Comparison of ENCODE assay signal across 19 mouse cellular contexts in genomic region chr8:77341329-77341728, GRCm38 (mm10).
DNase-seq lines count a peak whose midpoint lies in the region; ATAC-seq and TF ChIP-seq lines count a peak whose summit lies in the region.
"Had no signal": no experiment of that assay in that cellular context is flagged by ENCODE, and none has a peak within 500 bp of the region (broad histone marks: within the 10 kb centered on the region; RNA-seq: fewer than 3 reads in every experiment).

No protein-coding gene starts in this region.

- peak overlapping the region; percentile 75; the same call in 1 of the 2 replicates for H3K27ac ChIP-seq in lung, embryonic 14.5 days (ENCODE audit: low read depth)
- peak overlapping the region; percentile 68 for H3K27ac ChIP-seq in embryonic facial prominence, embryonic 10.5 days (replicated peaks)
- H3K27ac ChIP-seq in embryonic facial prominence, embryonic 13.5 days = peak overlapping the region; percentile 90
- H3K27ac ChIP-seq in limb, embryonic 13.5 days = peak overlapping the region; percentile 83
- H3K27ac ChIP-seq: forebrain, embryonic 13.5 days; heart, embryonic 10.5 days; liver, embryonic 15.5 days had no signal

- no peak for TF ChIP-seq CTCF in lung, embryonic 14.5 days (IDR thresholded peaks at IDR 0.05; ENCODE audit: low read depth)

- WGBS in lung, embryonic 14.5 days = 33% methylated on average over 9 of the region's 9 CpGs
- WGBS in embryonic facial prominence, embryonic 10.5 days = 43% methylated on average over 9 of the region's 9 CpGs
- 19% methylated on average over 9 of the region's 9 CpGs for WGBS in embryonic facial prominence, embryonic 13.5 days
- 45% methylated on average over 9 of the region's 9 CpGs for WGBS in limb, embryonic 13.5 days

- H3K9ac ChIP-seq in lung, embryonic 14.5 days = no peak overlapping the region
- H3K9ac ChIP-seq in embryonic facial prominence, embryonic 13.5 days = peak overlapping the region; percentile 32
- no peak overlapping the region for H3K9ac ChIP-seq in limb, embryonic 13.5 days
- H3K9ac ChIP-seq: forebrain, embryonic 13.5 days; liver, embryonic 15.5 days had no signal

- peaks cover 24% of the 10 kb centered on the region; the same call in 1 of the 2 replicates for H3K36me3 ChIP-seq in lung, embryonic 14.5 days (ENCODE audit: insufficient read depth)
- peaks cover 13% of the 10 kb centered on the region for H3K36me3 ChIP-seq in embryonic facial prominence, embryonic 10.5 days (replicated peaks)
- H3K36me3 ChIP-seq in embryonic facial prominence, embryonic 13.5 days = peaks cover 11% of the 10 kb centered on the region; the same call in 1 of the 2 replicates
- peaks cover 36% of the 10 kb centered on the region for H3K36me3 ChIP-seq in limb, embryonic 13.5 days
- H3K36me3 ChIP-seq: liver, embryonic 15.5 days had no signal

- no peak overlapping the region for H3K4me2 ChIP-seq in lung, embryonic 14.5 days
- H3K4me2 ChIP-seq in embryonic facial prominence, embryonic 13.5 days = peak overlapping the region; percentile 26
- H3K4me2 ChIP-seq in limb, embryonic 13.5 days (replicated peaks) = peak overlapping the region; percentile 43
- H3K4me2 ChIP-seq: forebrain, embryonic 13.5 days; liver, embryonic 15.5 days had no signal

- DNase-seq in lung, embryonic 14.5 days = peak; percentile 75
- DNase-seq in lung, postnatal 4 days = no peak
- peak; percentile 18 for DNase-seq in embryonic facial prominence, embryonic 10.5 days (ENCODE audit: low spot score)
- DNase-seq in right cerebral cortex, postnatal 36 days (ENCODE audit: low spot score in 2 of 2) = no peak
- no peak for DNase-seq in cerebellum, postnatal 25 days
- DNase-seq: cerebellum, adult 8-10 months; gastrocnemius, postnatal 36 days; kidney, adult 9 months; layer of hippocampus, postnatal 36 days; right cerebral cortex, adult 18-20 months; spleen, adult 18-20 months; thymus, adult 2 months had no signal

- H3K4me3 ChIP-seq in lung, embryonic 14.5 days (ENCODE audit: low read depth, low read length) = no peak overlapping the region
- no peak overlapping the region for H3K4me3 ChIP-seq in embryonic facial prominence, embryonic 10.5 days
- no peak overlapping the region for H3K4me3 ChIP-seq in embryonic facial prominence, embryonic 13.5 days
- H3K4me3 ChIP-seq in limb, embryonic 13.5 days = no peak overlapping the region
- H3K4me3 ChIP-seq: forebrain, embryonic 13.5 days; heart, embryonic 10.5 days; liver, embryonic 15.5 days; megakaryocyte, embryonic 14.5 days had no signal

- ATAC-seq in lung, embryonic 14.5 days (ENCODE audit: insufficient read depth) = peak; percentile 81; the same call in 1 of the 2 replicates
- ATAC-seq in embryonic facial prominence, embryonic 13.5 days (ENCODE audit: insufficient number of reproducible peaks, insufficient read depth, low FRiP score, low TSS enrichment, low read depth) = no peak
- ATAC-seq in limb, embryonic 13.5 days (ENCODE audit: low FRiP score, low read depth) = no peak; the same call in 1 of the 2 replicates
- ATAC-seq: inflammation-experienced regulatory T-cells, adult 6 months had no signal

- H3K4me1 ChIP-seq in lung, embryonic 14.5 days (ENCODE audit: insufficient read depth) = peaks cover 6% of the 10 kb centered on the region
- H3K4me1 ChIP-seq in embryonic facial prominence, embryonic 10.5 days = peaks cover 27% of the 10 kb centered on the region
- H3K4me1 ChIP-seq in embryonic facial prominence, embryonic 13.5 days = peaks cover 39% of the 10 kb centered on the region
- peaks cover 37% of the 10 kb centered on the region for H3K4me1 ChIP-seq in limb, embryonic 13.5 days
- H3K4me1 ChIP-seq: liver, embryonic 15.5 days had no signal

- H3K9me3 ChIP-seq in lung, embryonic 14.5 days (ENCODE audit: low read depth, low read length) = no peaks in the 10 kb centered on the region
- no peaks in the 10 kb centered on the region for H3K9me3 ChIP-seq in embryonic facial prominence, embryonic 10.5 days
- H3K9me3 ChIP-seq in embryonic facial prominence, embryonic 13.5 days = no peaks in the 10 kb centered on the region
- H3K9me3 ChIP-seq in limb, embryonic 13.5 days = no peaks in the 10 kb centered on the region
- H3K9me3 ChIP-seq: forebrain, embryonic 13.5 days; heart, embryonic 10.5 days; liver, embryonic 15.5 days; megakaryocyte, embryonic 14.5 days had no signal

- H3K27me3 ChIP-seq in lung, embryonic 14.5 days (ENCODE audit: insufficient read depth, low read length) = no peaks in the 10 kb centered on the region
- H3K27me3 ChIP-seq in embryonic facial prominence, embryonic 10.5 days (replicated peaks; ENCODE audit: low read depth, poor library complexity, severe bottlenecking) = no peaks in the 10 kb centered on the region
- no peaks in the 10 kb centered on the region for H3K27me3 ChIP-seq in embryonic facial prominence, embryonic 13.5 days
- H3K27me3 ChIP-seq in limb, embryonic 13.5 days = no peaks in the 10 kb centered on the region
- H3K27me3 ChIP-seq: forebrain, embryonic 13.5 days; liver, embryonic 15.5 days; megakaryocyte, embryonic 14.5 days had no signal

Comparison
In these comparisons a context has a peak if more than half of its experiments do, and no peak if none do; other contexts are left out.
1. DNase-seq: peak in lung, embryonic 14.5 days (single experiment) and embryonic facial prominence, embryonic 10.5 days (single experiment); none in lung, postnatal 4 days (0 of 2), right cerebral cortex, postnatal 36 days (0 of 2) and cerebellum, postnatal 25 days (0 of 2).
2. Peak in every context shown above with its lines, with median percentiles within 50 percentile points of each other: H3K27ac ChIP-seq.